Mouse (Mus musculus) brain, embryonic 14.5 days (tissue): ENCODE measurements around the gene Pou6f1.

Experiments
- CTCF ChIP-seq: fragments of 200-500 bp; IDR thresholded peaks from 2 replicates; pipeline ENCODE4 v1.5.1; 2012; ENCODE audit warnings: inconsistent platforms, mild to moderate bottlenecking, moderate library complexity, borderline replicate concordance; ENCODE audit not compliant: insufficient read depth, insufficient read length; ENCODE audit errors: extremely low read depth
- POLR2A ChIP-seq: fragments of 200-500 bp; IDR thresholded peaks from 2 replicates; pipeline ENCODE4 v1.6.1; 2012; ENCODE audit warnings: mild to moderate bottlenecking, inconsistent platforms, borderline replicate concordance; ENCODE audit not compliant: poor library complexity, insufficient read depth, insufficient read length, severe bottlenecking; ENCODE audit errors: extremely low read depth

GRCm38 (mm10) chr15:100600696-100601272 lies 1.0 kb upstream of the Pou6f1 start:
- TF ChIP-seq CTCF = no peak
- no peak for TF ChIP-seq POLR2A
